Mouse (Mus musculus) neural tube, embryonic 11.5 days (tissue): ENCODE measurements at regions not wholly inside any gene's neighbourhood (a gene's known extent, or its start where the extent isn't known, plus 50 kb on each side); places are given as distances from the start of the nearest gene placed in this dataset.
"Not testable (repeated sequence)": the region's sequence is repeated elsewhere in the genome, so short reads cannot be mapped to it uniquely, and the experiment has no call there.

Experiments used
- ATAC-seq: fragments of 200-750 bp; cut with Nextera tagmentation; 2 replicates; pipeline ENCODE4 v1.8.0; 2017; ENCODE audit warnings: moderate number of reproducible peaks, mild to moderate bottlenecking, moderate TSS enrichment, moderate library complexity; ENCODE audit not compliant: insufficient read depth, low FRiP score, low TSS enrichment
- DNase-seq: peaks from one replicate; pipeline ENCODE4 v3.0.0-alpha.2; 2015; ENCODE audit warnings: low spot score
- H3K27ac ChIP-seq: fragments of 300-500 bp; sonication (generic); 2 replicates; pipeline ENCODE4 v1.5.1; 2014; ENCODE audit warnings: low read depth, mild to moderate bottlenecking, low read length
- H3K27me3 ChIP-seq: fragments of 300-500 bp; sonication (generic); 2 replicates; pipeline ENCODE4 v1.6.1; 2014; ENCODE audit warnings: mild to moderate bottlenecking, low read length, mixed read lengths; ENCODE audit not compliant: control insufficient read depth, insufficient read depth
- H3K36me3 ChIP-seq: fragments of 300-500 bp; sonication (generic); 2 replicates; pipeline ENCODE4 v1.6.1; 2014; ENCODE audit warnings: mild to moderate bottlenecking, low read length, moderate library complexity, mixed read lengths; ENCODE audit not compliant: control insufficient read depth, insufficient read depth
- H3K4me1 ChIP-seq: fragments of 300-500 bp; sonication (generic); 2 replicates; pipeline ENCODE4 v1.6.1; 2014; ENCODE audit warnings: low read length, mixed read lengths; ENCODE audit not compliant: control insufficient read depth, insufficient read depth
- H3K4me2 ChIP-seq: fragments of 300-500 bp; sonication (generic); 2 replicates; pipeline ENCODE4 v1.6.1; 2014; ENCODE audit warnings: low read depth, mild to moderate bottlenecking, moderate library complexity
- H3K4me3 ChIP-seq: fragments of 300-500 bp; sonication (generic); 2 replicates; pipeline ENCODE4 v1.5.1; 2014; ENCODE audit warnings: low read depth, low read length
- H3K9ac ChIP-seq: fragments of 300-500 bp; sonication (generic); 2 replicates; pipeline ENCODE4 v1.6.1; 2014; ENCODE audit warnings: mild to moderate bottlenecking, low read length
- H3K9me3 ChIP-seq: fragments of 300-500 bp; sonication (generic); 2 replicates; pipeline ENCODE4 v1.6.1; 2016; ENCODE audit warnings: low read length; ENCODE audit not compliant: control insufficient read depth
- WGBS: fragments of 180-500 bp; shearing (Covaris S2); extraction: QIAGEN DNeasy Blood & Tissue Kit; methylation state at CpG from one replicate; pipeline ENCODE4 v1.1.7; 2014; 5-methylcytosine and 5-hydroxymethylcytosine counted together

DNA sequence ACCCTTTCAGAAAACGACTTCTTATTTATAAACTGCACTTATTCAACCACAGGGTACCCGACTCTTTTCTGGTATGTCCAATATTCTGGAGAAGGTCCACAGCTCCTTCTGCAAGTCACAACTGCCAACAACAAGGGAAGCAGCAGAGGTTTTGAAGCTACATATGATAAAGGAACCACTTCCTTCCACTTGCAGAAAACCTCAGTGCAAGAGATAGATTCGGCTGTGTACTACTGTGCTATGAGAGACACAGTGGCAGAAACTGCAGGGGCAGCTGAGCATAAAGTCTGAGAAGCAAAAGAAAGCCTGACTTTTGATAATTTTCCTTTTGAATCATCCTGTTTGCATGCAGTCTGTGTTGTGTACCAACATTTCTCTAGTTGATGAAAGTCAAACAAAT lies 823.8 kb downstream of the Dad1 start:
- 78% methylated on average over 2 of the region's 3 CpGs for WGBS
- H3K27me3 ChIP-seq, H3K4me2 ChIP-seq, H3K36me3 ChIP-seq, H3K4me1 ChIP-seq, H3K4me3 ChIP-seq, H3K27ac ChIP-seq, H3K9me3 ChIP-seq, H3K9ac ChIP-seq, DNase-seq, ATAC-seq: not testable (repeated sequence)

DNA sequence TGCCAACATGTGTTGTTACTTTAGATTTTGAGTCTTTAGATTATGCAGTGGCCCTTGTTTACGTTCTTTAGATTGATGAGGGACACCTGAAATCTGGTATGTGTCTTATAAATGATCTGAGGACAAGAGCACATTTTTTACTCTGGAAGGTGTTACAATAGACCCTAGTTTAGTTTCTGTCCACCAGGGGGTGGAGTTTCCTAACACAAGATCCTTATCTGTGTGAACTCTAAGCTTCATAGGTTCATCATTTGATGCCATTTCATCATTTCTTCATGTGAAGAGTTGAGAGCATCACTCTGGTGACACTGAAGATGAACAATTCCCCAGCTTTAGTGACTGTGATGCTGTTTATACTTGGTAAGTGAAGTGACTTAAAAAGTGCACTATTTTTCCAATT lies 825.5 kb downstream of the Dad1 start:
- not testable (repeated sequence) for H3K9me3 ChIP-seq, H3K4me3 ChIP-seq, DNase-seq, H3K9ac ChIP-seq, H3K27me3 ChIP-seq, H3K4me2 ChIP-seq, H3K4me1 ChIP-seq, ATAC-seq, H3K27ac ChIP-seq, H3K36me3 ChIP-seq
- WGBS = 50% methylated on average over 1 of the region's 1 CpGs

DNA sequence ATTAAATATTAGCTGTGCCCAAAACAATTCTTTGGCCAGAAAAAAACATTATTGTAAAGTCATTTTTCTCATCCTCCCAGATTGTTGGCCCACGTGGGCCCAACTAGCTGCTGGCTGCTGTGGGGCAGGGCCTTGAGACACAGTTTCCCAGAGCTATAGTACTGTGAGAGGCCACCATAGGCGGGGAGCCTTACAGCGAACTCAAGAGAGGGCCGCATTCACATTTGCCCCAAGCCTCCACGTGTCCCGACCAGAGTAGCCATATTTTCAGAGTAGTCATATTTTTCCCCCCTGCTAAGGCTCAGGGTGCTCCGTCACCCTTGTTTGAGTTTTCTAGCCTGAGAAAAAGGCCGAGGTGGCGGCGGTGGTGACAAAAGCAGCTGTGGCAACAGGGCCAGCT lies 826.3 kb downstream of the Dad1 start:
- not testable (repeated sequence) for DNase-seq, H3K4me1 ChIP-seq, ATAC-seq, H3K27ac ChIP-seq, H3K9me3 ChIP-seq, H3K27me3 ChIP-seq, H3K36me3 ChIP-seq, H3K4me2 ChIP-seq, H3K4me3 ChIP-seq, H3K9ac ChIP-seq
- WGBS = 88% methylated on average over 10 of the region's 10 CpGs

DNA sequence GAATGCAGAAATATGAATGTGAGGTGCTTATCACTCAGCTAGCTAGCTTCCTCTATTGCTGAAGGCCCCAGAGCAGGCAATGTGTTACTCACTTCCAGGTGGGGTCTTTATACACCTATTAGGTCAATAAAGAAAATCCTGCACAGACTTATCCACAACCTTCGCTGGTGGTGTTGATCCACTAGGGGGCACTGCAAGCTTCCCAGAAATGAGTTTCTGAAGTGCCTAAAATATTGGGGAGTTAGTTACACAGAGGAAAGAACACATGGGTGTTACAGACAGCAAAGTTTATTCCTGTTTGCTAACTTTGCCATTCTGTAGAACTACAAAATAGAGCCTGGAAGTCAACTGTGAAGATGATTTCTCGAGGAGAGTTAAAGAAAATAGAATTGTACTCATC lies 836.9 kb downstream of the Dad1 start:
- H3K36me3 ChIP-seq, DNase-seq, H3K4me1 ChIP-seq, H3K27ac ChIP-seq, H3K4me2 ChIP-seq, H3K9me3 ChIP-seq, H3K27me3 ChIP-seq, ATAC-seq, H3K4me3 ChIP-seq, H3K9ac ChIP-seq: not testable (repeated sequence)
- WGBS = 50% methylated on average over 1 of the region's 2 CpGs

DNA sequence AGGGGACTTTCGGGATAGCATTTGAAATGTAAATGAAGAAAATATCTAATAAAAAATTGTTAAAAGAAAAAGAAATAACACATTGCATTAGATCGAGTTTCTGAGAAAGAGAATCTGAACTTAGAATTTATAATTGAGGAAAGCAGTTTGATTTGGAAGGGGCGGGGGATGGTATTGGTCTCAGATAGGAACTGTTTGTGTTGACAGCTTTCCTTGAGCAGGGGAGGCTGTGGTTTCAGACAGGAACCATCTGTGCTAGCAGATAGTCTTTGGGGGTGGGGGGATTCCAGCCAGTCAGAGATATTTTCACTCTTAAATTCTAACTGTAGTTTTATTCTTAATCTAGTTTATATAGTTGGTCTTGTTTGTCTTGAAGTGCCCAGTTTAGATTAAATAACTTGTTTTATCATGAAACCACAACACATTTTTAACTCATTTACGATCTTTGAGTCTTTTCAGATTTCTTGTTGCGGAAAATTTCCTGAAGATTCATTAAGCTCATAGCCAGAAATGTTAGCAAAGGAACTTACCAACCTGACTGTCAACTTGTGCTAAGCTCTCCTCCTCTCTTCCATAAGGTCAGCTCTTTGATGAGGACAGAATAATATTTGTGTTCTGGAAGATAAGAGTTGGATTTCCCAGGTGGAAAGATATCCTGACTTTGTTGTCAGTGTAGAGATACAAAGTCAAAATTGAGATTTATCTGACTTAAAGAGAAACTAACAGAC lies 846.2 kb downstream of the Dad1 start:
- H3K4me3 ChIP-seq, H3K27ac ChIP-seq, DNase-seq, H3K4me1 ChIP-seq, H3K36me3 ChIP-seq, H3K9me3 ChIP-seq, ATAC-seq, H3K4me2 ChIP-seq, H3K27me3 ChIP-seq, H3K9ac ChIP-seq: not testable (repeated sequence)
- 76% methylated on average over 2 of the region's 5 CpGs for WGBS

DNA sequence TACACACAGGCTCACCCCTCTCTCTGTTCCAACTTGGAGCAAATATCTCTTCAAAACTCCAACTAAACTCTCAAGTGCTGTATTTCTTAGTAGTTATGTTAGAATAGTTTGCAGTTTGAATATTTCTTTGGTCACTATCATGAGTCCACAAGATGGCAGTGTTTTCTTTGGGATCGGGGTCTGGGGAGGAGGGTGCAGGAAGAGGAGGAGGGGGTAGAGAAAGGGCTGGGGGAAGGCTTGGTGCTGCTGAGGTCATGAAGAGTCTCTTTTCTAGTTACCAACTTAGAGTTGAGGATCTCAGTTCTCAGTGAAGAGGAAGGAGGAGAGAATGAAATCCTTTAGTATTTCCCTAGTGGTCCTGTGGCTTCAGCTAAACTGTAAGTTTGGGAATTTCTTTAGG lies 863.6 kb downstream of the Dad1 start:
- H3K4me1 ChIP-seq, H3K36me3 ChIP-seq, H3K9ac ChIP-seq, H3K4me2 ChIP-seq, H3K27me3 ChIP-seq, H3K9me3 ChIP-seq, H3K27ac ChIP-seq, DNase-seq, ATAC-seq, H3K4me3 ChIP-seq: not testable (repeated sequence)
- WGBS = no CpG with 5 or more reads among the region's 1 CpGs

DNA sequence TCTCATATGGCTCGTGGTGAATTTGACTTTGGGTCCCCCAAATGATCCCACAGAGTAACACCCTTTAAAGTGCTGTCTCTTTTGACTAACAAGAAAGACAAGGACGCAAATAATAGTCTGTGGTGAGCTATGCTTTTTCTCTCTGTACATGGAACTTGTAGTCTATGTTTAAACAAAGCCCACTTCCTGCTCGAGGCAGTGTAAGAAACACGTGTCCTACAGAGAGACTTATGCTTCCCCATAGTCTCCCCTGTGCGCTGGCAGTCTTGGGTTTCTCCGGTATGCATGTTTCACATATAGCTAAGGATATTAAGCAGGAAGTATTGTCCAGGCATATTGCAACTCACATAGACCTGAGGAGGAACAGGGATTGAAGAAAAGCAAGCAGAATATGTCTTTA lies 879.0 kb upstream of the Olfr1507 start:
- not testable (repeated sequence) for ATAC-seq, H3K27me3 ChIP-seq, H3K4me3 ChIP-seq, H3K36me3 ChIP-seq, H3K9ac ChIP-seq, DNase-seq, H3K27ac ChIP-seq, H3K9me3 ChIP-seq, H3K4me2 ChIP-seq, H3K4me1 ChIP-seq
- 93% methylated on average over 5 of the region's 6 CpGs for WGBS

DNA sequence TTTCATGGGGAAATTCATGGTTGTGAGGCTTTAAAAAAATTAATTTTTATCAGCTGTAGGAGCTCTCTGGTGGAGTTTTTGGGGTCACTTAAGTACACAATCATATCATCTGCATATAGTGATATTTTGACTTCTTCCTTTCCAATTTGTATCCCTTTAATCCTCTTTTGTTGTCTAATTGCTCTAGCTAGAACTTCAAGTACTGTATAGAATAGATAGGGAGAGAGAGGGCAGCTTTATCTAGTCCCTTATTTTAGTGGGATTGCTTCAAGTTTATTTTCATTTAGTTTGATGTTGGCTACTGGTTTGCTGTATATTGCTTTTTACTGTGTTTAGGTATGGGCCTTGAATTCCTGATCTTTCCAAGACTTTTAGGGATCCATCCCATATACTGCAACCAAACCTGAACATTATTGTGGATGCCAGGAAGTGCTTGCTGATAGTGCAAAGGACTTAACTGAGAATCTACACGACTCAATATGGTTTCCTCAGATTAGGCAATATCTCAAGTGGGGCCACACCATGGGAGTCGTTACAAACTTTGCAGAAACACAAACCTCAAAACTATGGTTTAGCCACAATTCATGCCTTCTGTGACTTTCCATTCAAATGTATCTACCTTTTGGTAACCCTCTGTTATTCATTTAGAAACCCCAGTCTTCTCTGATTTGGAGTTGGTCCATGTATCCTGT lies 878.4 kb upstream of the Olfr1507 start:
- DNase-seq, H3K4me3 ChIP-seq, H3K27ac ChIP-seq, H3K4me2 ChIP-seq, ATAC-seq, H3K9ac ChIP-seq, H3K27me3 ChIP-seq, H3K36me3 ChIP-seq, H3K4me1 ChIP-seq, H3K9me3 ChIP-seq: not testable (repeated sequence)
- WGBS = no CpG with 5 or more reads among the region's 2 CpGs

DNA sequence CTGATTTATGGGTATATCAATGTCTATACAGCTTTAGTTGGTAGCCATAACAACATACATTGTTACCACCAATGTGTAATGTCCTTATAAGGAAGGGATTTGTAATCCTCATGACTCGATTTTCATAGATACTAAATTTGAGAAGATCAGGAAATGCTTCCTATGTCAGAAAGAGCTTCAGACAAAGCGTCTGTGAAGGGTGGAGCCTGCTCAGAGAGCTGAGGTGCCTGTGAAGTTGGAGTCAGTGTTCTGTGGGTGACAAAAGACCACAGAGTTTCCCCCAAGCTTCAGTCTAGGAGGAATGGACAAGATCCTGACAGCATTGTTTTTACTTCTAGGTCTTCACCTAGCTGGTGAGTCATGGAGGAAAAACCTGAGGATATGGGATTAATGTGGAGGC lies 874.2 kb upstream of the Olfr1507 start:
- H3K27ac ChIP-seq = no peak overlapping the region
- H3K4me1 ChIP-seq = no peaks in the 10 kb centered on the region
- H3K4me3 ChIP-seq = no peak overlapping the region
- no peak for DNase-seq
- H3K27me3 ChIP-seq = no peaks in the 10 kb centered on the region
- no peak overlapping the region for H3K4me2 ChIP-seq
- 80% methylated on average over 2 of the region's 2 CpGs for WGBS
- no peaks in the 10 kb centered on the region for H3K9me3 ChIP-seq
- no peaks in the 10 kb centered on the region for H3K36me3 ChIP-seq
- no peak for ATAC-seq
- H3K9ac ChIP-seq = no peak overlapping the region
